Mouse (Mus musculus) thymus, adult 2 months (tissue): Measurements from ENCODE around the gene Ppfibp1. TPM values are rescaled to one million over a fixed set of nuclear protein-coding genes. Genes with fewer than 3 reads are reported as not detected.

Experiments
- DNase-seq: peaks from one replicate; pipeline ENCODE4 v3.0.0; 2021
- H3K27ac ChIP-seq: fragments of 200-500 bp; 2 replicates; pipeline ENCODE4 v1.5.1; 2012; ENCODE audit warnings: low read length, control low read depth; ENCODE audit not compliant: control insufficient read depth, insufficient read depth
- H3K27me3 ChIP-seq: fragments of 200-500 bp; 2 replicates; pipeline ENCODE4 v1.6.1; 2012; ENCODE audit warnings: mild to moderate bottlenecking, low read length, moderate library complexity, mixed read lengths; ENCODE audit not compliant: control insufficient read depth, insufficient read depth
- H3K36me3 ChIP-seq: fragments of 200-500 bp; 2 replicates; pipeline ENCODE4 v1.6.1; 2012; ENCODE audit warnings: mild to moderate bottlenecking, low read length, moderate library complexity; ENCODE audit not compliant: control insufficient read depth, insufficient read depth
- H3K4me1 ChIP-seq: fragments of 200-500 bp; replicated peaks from 2 replicates; pipeline ENCODE4 v1.6.1; 2012; ENCODE audit warnings: low read length; ENCODE audit not compliant: control insufficient read depth, insufficient read depth
- H3K4me3 ChIP-seq: fragments of 200-500 bp; 2 replicates; pipeline ENCODE4 v1.5.1; 2012; ENCODE audit warnings: mild to moderate bottlenecking, low read length, control low read depth, moderate library complexity; ENCODE audit not compliant: control insufficient read depth, insufficient read depth
- CTCF ChIP-seq: fragments of 200-500 bp; IDR thresholded peaks from 2 replicates; pipeline ENCODE4 v1.5.1; 2012; ENCODE audit warnings: mild to moderate bottlenecking, control low read depth, low read length, moderate library complexity, borderline replicate concordance; ENCODE audit not compliant: control insufficient read depth, poor library complexity, insufficient read depth; ENCODE audit errors: extremely low read depth
- POLR2A ChIP-seq: fragments of 200-500 bp; IDR thresholded peaks from 2 replicates; pipeline ENCODE4 v1.6.1; 2012; ENCODE audit warnings: mild to moderate bottlenecking, low read length, control low read depth, moderate library complexity; ENCODE audit not compliant: control insufficient read depth, poor library complexity, insufficient read depth; ENCODE audit errors: extremely low read depth
- WGBS: fragments of 180-500 bp; shearing (Covaris S2); methylation state at CpG from one replicate; pipeline ENCODE4 v1.1.7; 2018; 5-methylcytosine and 5-hydroxymethylcytosine counted together
- polyA plus RNA-seq: library from polyadenylated mRNA; depleted of rRNA; stranded (reverse); fragments of >200 nt; gene quantifications from 2 replicates; pipeline ENCODE4 v1.2.3, GENCODE M21; 2012

Ppfibp1 gene
- polyA plus RNA-seq, 1 experiment: 5.0 TPM

GRCm38 (mm10) chr6:146954258-146954657, 66.0 kb downstream of the Ppfibp1 start, which contains the start of gene 1700034J05Rik:
TSS of gene 1700034J05Rik (minus strand) at chr6:146954422.
- TF ChIP-seq POLR2A (no peak), CTCF (no peak)
- 89% methylated on average over 1 of the region's 1 CpGs for WGBS
- Histone ChIP-seq H3K36me3 (no peaks in the 10 kb centered on the region), H3K4me1 (no peaks in the 10 kb centered on the region), H3K27me3 (no peaks in the 10 kb centered on the region), H3K4me3 (no peak within 1 kb of the TSS), H3K27ac (no peak within 1 kb of the TSS)
- no peak for DNase-seq

GRCm38 (mm10) chr6:146955475-146955874, 67.2 kb downstream of the Ppfibp1 start:
- no peaks in the 10 kb centered on the region for H3K4me1 ChIP-seq
- H3K27ac ChIP-seq: no peak overlapping the region
- no peak for TF ChIP-seq CTCF
- TF ChIP-seq POLR2A: no peak
- DNase-seq: no peak
- H3K27me3 ChIP-seq: no peaks in the 10 kb centered on the region
- 85% methylated on average over 1 of the region's 1 CpGs for WGBS
- H3K36me3 ChIP-seq: no peaks in the 10 kb centered on the region
- H3K4me3 ChIP-seq: no peak overlapping the region

- no peaks in the 10 kb centered on the region for H3K4me1 ChIP-seq
- TF ChIP-seq POLR2A: no peak
- TF ChIP-seq CTCF: no peak
- no peak overlapping the region for H3K27ac ChIP-seq
- 81% methylated on average over 12 of the region's 12 CpGs for WGBS
- no peak for DNase-seq
- no peaks in the 10 kb centered on the region for H3K36me3 ChIP-seq
- no peak overlapping the region for H3K4me3 ChIP-seq
- no peaks in the 10 kb centered on the region for H3K27me3 ChIP-seq
These were observed 67.6 kb downstream of the Ppfibp1 start for GRCm38 (mm10) chr6:146955896-146956295.

GRCm38 (mm10) chr6:146956961-146957360, 68.7 kb downstream of the Ppfibp1 start:
- H3K27me3 ChIP-seq: no peaks in the 10 kb centered on the region
- 94% methylated on average over 1 of the region's 1 CpGs for WGBS
- no peaks in the 10 kb centered on the region for H3K4me1 ChIP-seq
- no peaks in the 10 kb centered on the region for H3K36me3 ChIP-seq
- H3K27ac ChIP-seq: no peak overlapping the region
- no peak overlapping the region for H3K4me3 ChIP-seq
- TF ChIP-seq CTCF (no peak), POLR2A (no peak)
- no peak for DNase-seq

GRCm38 (mm10) chr6:146958694-146959093, 70.4 kb downstream of the Ppfibp1 start:
- Histone ChIP-seq H3K27ac (no peak overlapping the region), H3K36me3 (no peaks in the 10 kb centered on the region), H3K4me1 (no peaks in the 10 kb centered on the region), H3K27me3 (no peaks in the 10 kb centered on the region), H3K4me3 (no peak overlapping the region)
- no peak for TF ChIP-seq CTCF
- TF ChIP-seq POLR2A: no peak
- no peak for DNase-seq
- 85% methylated on average over 1 of the region's 1 CpGs for WGBS

GRCm38 (mm10) chr6:146959908-146960680, 71.8 kb downstream of the Ppfibp1 start:
- DNase-seq: no peak

GRCm38 (mm10) chr6:146960956-146961355, 72.7 kb downstream of the Ppfibp1 start:
- 94% methylated on average over 5 of the region's 5 CpGs for WGBS
- no peak for TF ChIP-seq CTCF
- no peak for TF ChIP-seq POLR2A
- no peaks in the 10 kb centered on the region for H3K36me3 ChIP-seq
- H3K27me3 ChIP-seq: no peaks in the 10 kb centered on the region
- no peaks in the 10 kb centered on the region for H3K4me1 ChIP-seq
- no peak overlapping the region for H3K4me3 ChIP-seq
- DNase-seq: no peak
- no peak overlapping the region for H3K27ac ChIP-seq

More at GRCm38 (mm10) chr6:146959908-146960680, 71.8 kb downstream of the Ppfibp1 start:
- Histone ChIP-seq H3K4me3 (no peak overlapping the region), H3K4me1 (no peaks in the 10 kb centered on the region), H3K27me3 (no peaks in the 10 kb centered on the region), H3K27ac (no peak overlapping the region), H3K36me3 (no peaks in the 10 kb centered on the region)
- TF ChIP-seq CTCF (no peak), POLR2A (no peak)
- 89% methylated on average over 9 of the region's 9 CpGs for WGBS
